26 mouse cellular contexts compared by ENCODE assay signal in genomic region chr4:137946419-137946818, GRCm38 (mm10).
"Had no signal": no experiment of that assay in that cellular context is flagged by ENCODE, and none has a peak within 500 bp of the region (broad histone marks: within the 10 kb centered on the region; RNA-seq: fewer than 3 reads in every experiment).

No protein-coding gene starts in this region.

- H3K4me2 ChIP-seq: heart, embryonic 13.5 days; heart, embryonic 15.5 days; hindbrain, embryonic 12.5 days; hindbrain, embryonic 14.5 days; kidney, embryonic 15.5 days; limb, embryonic 13.5 days; limb, embryonic 15.5 days; liver, embryonic 12.5 days had no signal

- H3K4me1 ChIP-seq: heart, embryonic 15.5 days; limb, embryonic 13.5 days had no signal

- H3K9ac ChIP-seq: heart, embryonic 13.5 days; heart, embryonic 15.5 days; hindbrain, embryonic 12.5 days; hindbrain, embryonic 14.5 days; kidney, embryonic 15.5 days; limb, embryonic 13.5 days; limb, embryonic 15.5 days; liver, embryonic 12.5 days; liver, embryonic 14.5 days had no signal

- H3K27me3 ChIP-seq: heart, embryonic 13.5 days; heart, embryonic 15.5 days; hindbrain, embryonic 12.5 days; kidney, embryonic 15.5 days; limb, embryonic 13.5 days; limb, embryonic 15.5 days; liver, embryonic 12.5 days had no signal

- H3K9me3 ChIP-seq: heart, embryonic 10.5 days; heart, embryonic 15.5 days; hindbrain, embryonic 10.5 days; kidney, embryonic 15.5 days; limb, embryonic 15.5 days; liver, embryonic 12.5 days had no signal

- DNase-seq: gastrocnemius, postnatal 14 days; gastrocnemius, postnatal 36 days; heart, adult 18-20 months; heart, postnatal 10 days; heart, postnatal 4 days; kidney, adult 18-20 months; kidney, adult 9 months; kidney, postnatal 14 days; kidney, postnatal 36 days; layer of hippocampus, adult 9-11 months; layer of hippocampus, postnatal 36 days; left cerebral cortex, postnatal 4 days had no signal

- H3K27ac ChIP-seq: heart, embryonic 10.5 days; heart, embryonic 13.5 days; heart, embryonic 15.5 days; hindbrain, embryonic 10.5 days; hindbrain, embryonic 12.5 days; hindbrain, embryonic 14.5 days; kidney, embryonic 15.5 days; kidney, postnatal 0 days; limb, embryonic 13.5 days; limb, embryonic 15.5 days; liver, embryonic 12.5 days; liver, embryonic 14.5 days had no signal

- H3K4me3 ChIP-seq: heart, embryonic 10.5 days; heart, embryonic 13.5 days; heart, embryonic 15.5 days; hindbrain, embryonic 10.5 days; hindbrain, embryonic 12.5 days; kidney, embryonic 15.5 days; limb, embryonic 13.5 days; limb, embryonic 15.5 days; liver, embryonic 12.5 days had no signal

- ATAC-seq: hindbrain, embryonic 16.5 days; inflammation-experienced regulatory T-cells, adult 6 months; liver, embryonic 12.5 days had no signal
